Mouse (Mus musculus): ENCODE measurements around the gene Dctn3.
"Not testable (repeated sequence)": the region's sequence is repeated elsewhere in the genome, so short reads cannot be mapped to it uniquely, and the experiment has no call there.

DNA sequence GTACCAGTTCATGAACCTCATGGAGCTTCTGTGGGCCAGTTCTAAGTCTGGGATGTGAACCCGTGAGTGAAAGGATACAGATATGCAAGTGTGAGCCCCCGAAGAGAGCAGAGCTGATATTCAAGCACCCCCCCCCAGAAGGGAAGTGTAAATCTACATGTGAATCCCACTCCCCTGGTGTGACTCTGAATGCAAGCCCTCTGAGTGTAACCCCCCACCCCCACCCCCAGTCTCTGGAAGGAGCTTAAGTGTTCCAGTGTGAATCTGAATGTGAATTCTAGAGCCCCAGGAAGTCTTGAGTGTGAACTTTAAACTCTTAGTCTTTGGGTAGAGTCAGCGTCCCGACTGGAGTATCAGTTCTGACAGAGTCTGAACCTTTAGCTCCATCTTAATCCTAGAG is 29.5 kb downstream of the Dctn3 start:
- not testable (repeated sequence) for TF ChIP-seq CTCF (conservative IDR thresholded peaks at IDR 0.05; ENCODE audit: low read length); POU5F1 (IDR thresholded peaks at IDR 0.05; ENCODE audit: borderline replicate concordance, low read length); NANOG (IDR thresholded peaks at IDR 0.05; ENCODE audit: borderline replicate concordance, low read length)

Data from E14TG2a.4 (cell line).